Mouse (Mus musculus) cerebellum, postnatal 14 days (tissue): ENCODE measurements around the gene Usp36.
A peak's percentile ranks its signal among the peaks of the same experiment; 100 is the strongest.

Source experiments
- DNase-seq, 2 experiments: peaks; one replicate each; pipeline ENCODE4 v3.0.0; 2021; ENCODE audit warnings: mixed read lengths in 2 of 2

The Usp36 gene

DNA sequence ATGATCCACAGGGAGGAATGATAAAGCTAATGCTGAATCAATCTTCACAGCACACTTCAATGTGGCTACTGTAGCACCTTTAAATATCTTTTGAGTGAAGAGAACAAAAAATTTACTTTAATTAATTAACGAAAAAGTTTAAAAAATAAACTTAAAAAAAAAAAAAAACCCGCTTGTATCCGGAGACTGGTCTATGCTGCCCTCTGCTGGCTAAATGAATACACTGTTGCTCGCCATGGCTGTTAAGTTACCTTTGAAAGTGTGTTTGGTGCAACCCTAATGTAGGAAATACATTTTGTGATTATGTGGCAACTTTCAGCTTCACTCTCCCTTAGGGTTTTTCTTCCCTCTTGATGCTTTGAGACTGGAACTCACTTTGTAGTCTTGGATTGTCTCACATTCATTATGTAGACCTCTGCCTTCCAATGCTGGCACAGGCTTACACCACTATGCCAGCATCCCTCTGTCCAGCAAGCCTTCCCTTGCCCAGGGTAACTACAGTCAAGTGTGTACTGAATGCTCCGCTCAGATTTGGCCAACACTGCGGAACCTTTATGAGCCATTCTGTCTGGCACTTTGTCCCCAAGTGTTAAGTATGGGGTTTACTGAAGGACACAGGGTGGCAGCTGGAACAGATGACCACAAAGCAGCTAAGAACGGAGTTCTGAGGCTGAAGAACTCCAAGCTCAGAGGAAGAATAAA, 69.3 kb downstream of the Usp36 start:
- DNase-seq: peak; percentile 82 to 83

DNA sequence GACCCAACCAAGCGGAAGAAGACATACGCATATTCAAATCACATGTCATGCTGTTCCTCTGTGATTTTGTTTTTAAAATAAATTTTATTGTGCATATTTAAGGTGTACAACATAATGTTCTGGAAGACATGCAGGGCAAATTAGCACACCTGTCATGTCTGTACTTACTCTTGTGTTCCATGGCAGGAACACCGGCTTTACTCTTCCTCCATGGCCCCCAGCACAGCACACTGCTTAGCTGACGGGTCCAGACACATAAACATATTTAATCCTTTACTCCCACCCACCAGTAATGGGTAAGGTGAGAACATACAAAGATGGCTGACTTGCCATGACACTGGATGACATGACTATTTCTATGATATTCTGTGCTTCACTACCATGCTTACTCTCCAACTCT, 71.0 kb downstream of the Usp36 start:
- DNase-seq: no peak

DNA sequence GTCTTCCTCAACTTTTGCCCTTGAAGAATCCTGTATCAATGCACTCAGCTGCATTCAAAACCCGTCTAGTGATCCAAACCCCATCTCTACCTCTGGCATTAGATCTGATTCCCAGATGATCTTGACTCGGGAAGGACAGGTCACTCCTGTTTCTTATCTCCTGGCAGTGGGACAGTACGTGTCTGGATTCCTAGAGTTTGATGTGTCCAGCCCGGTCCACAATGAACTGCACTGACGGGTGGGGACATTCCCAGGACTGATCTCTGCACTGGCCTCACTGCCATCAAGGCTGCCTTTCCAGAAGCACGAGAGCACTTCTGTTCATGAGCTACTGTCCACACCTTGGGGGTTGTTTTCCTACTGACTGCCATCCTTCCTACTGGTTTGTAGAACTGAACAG, 73.6 kb downstream of the Usp36 start:
- DNase-seq: no peak

DNA sequence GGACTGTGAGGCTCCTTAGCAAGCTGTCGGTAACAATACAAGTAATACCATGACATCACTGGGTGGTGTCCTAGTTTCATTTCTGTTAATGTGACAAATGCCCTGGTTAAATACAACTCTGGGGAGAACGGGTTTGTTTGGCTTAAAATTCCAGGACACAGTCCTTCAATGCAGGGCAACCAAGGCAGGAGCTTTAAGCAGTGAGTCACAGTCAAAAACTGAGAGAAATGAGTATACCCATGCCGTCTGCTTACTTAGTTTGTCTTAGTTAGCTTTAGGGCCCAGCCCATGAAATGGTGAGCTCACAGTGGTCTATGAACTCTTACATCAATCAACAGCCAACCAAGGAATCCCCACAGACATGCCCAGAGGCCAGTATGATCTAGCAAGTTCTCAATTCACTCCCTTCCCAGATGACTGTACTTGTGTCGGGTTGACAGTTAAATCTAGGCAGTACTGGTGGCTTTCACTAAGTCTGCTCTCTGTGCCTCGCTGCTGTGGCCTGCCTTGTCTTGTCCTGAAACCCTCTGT, 74.1 kb downstream of the Usp36 start:
- no peak for DNase-seq

DNA sequence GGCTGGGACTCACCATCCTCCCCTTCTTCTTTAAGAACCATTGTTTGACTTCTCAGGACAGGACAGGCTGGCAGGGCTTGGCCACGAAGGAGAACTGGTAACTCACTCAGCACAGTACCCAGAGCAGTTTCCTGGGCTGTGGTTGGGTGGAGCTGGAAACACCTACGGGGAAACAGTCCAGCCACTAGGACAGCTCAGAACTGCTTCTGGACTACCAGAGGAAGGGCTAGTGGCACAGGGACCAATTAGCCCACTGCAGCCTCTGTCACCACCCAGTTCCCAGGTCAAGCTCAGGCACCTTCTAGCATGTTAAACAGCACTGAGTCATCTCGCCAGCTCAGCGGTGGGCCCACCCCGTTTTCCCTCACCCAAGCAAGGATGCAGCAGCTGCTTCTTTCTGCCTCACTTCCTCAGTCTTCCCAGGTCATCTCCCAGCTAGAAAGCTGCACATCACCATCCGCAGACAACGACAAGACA, 77.4 kb downstream of the Usp36 start:
- peak in 1 of 2 experiments; percentile 13 for DNase-seq

DNA sequence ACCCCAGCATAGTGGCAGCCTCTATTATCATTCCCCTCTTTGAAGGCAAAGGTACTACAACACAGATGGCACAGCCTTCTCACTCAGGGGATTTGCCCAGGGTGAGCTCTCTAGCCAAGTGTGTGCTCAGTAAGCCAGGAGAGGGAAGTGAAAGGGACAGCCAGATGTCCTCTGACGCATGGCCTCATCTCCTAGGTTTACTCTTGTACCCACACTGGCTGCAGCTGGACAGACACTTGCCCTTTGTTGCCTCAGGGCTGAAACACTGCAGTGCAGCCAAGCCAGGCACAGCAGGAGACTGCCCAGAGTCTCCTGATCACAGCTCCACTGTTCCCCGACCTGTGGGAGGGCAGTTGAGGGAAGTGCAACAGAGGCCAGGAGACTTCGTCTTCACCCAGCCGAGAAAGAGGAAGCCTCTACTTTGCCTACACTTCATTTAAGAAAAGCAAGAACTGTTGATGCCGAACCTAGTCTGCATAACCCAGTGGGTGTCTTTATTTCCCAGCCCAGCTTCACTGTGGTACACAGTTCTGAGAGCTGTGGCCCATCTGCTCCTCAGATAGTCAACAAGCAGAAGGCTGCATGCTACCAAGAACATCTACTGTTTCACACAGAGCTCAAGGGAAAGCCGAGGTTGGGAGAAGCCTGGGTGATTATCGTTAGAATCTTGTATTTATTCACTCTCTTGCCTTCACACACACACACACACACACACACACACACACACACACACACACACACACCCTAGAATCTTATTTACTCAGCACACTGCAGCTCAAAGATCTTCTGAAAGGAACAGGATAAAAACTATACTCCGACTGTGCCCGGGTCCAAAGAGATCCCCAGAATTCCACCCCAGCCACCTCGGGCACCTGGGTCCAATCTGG, 78.1 kb downstream of the Usp36 start:
- peak; percentile 59 to 64 for DNase-seq

DNA sequence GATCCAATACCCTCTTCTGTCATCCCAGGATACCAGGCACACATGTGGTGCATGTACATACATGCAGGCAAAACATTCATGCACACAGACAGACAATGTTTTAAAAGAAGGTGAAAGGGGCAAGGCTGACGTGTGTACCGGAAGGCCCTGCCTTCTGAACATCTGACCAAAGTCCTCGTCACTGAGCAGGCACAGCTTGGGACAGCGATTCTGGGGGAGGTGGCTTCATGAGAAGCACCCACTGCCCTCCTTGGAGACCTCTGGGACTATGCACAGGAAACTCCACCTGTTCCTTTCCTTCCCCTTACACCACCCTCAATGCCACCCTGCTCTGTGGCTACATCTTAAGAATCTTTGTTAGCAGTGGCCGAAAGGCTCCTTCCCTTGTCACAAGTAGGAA, 79.1 kb downstream of the Usp36 start:
- DNase-seq: peak in 1 of 2 experiments; percentile 6

DNA sequence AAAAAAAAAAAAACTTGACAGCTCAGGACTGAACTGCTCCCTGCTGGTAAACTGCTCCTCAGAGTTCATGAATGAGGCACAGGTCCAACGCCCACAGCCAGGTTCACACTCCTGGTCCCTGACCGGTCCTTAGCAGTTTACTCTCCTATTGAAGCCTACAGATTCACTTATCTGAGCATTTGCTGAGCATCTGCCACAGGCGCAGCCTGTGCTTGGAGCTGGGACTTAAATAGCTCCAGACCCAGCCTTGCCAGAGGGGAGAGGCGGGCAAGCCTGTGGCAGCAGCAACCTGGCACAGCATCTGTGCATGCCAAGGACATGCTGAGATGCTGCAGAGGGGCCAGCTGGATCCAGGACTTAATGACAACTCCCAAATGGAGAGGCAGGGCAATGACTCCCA, 79.9 kb downstream of the Usp36 start:
- peak; percentile 83 to 84 for DNase-seq
